In genomic region chr12:98573317-98574270, GRCm38 (mm10) we compare ENCODE assay signal across 8 mouse cellular contexts. TPM values are rescaled to one million over a fixed set of nuclear protein-coding genes. Genes with fewer than 3 reads are reported as not detected.
DNase-seq lines count a peak whose midpoint lies in the region.

No protein-coding gene starts in this region.

- intact Hi-C loops in left cerebral cortex, postnatal 25 days (cut with DNase I) = loop anchor here (1.0 to 5.0 kb wide), 3 partner anchors 38 to 231 kb away; no protein-coding TSS in a partner anchor

- peak; percentile 84 to 90 for DNase-seq in left cerebral cortex, adult 18-20 months (ENCODE audit: low spot score in 2 of 2)
- no peak for DNase-seq in left cerebral cortex, adult 11 months (ENCODE audit: low spot score)
- peak; percentile 89 to 92 for DNase-seq in cerebellum, postnatal 14 days
- peak; percentile 89 to 90 for DNase-seq in frontal cortex, postnatal 36 days (ENCODE audit: low spot score in 2 of 2)
- DNase-seq in left cerebral cortex, postnatal 25 days (ENCODE audit: low spot score in 2 of 2) = peak; percentile 79 to 92
- peak; percentile 66 for DNase-seq in retina, postnatal 1 day
- no peak for DNase-seq in urinary bladder, postnatal 14 days (ENCODE audit: low spot score)
- DNase-seq in thymus, postnatal 36 days = no peak

RNA-seq across cellular contexts. Expression of gene Kcnk10, which starts 4.5 kb away (rescaled TPM):
- total RNA-seq in left cerebral cortex, adult 18-20 months (2021) = 10 to 100 TPM; 15.2 to 16.2 TPM
- 10 to 100 TPM; 13.4 to 15.2 TPM for total RNA-seq in left cerebral cortex, postnatal 25 days (2021)

RNA-seq across cellular contexts. Expression of gene Spata7, which starts 54.4 kb away (rescaled TPM):
- total RNA-seq in left cerebral cortex, adult 18-20 months (2021) = 10 to 100 TPM; 30.8 to 31.6 TPM
- total RNA-seq in left cerebral cortex, postnatal 25 days (2021) = 10 to 100 TPM; 32.5 to 33.4 TPM

Comparison
In these comparisons a context has a peak if more than half of its experiments do, and no peak if none do; other contexts are left out.
1. DNase-seq: peak in left cerebral cortex, adult 18-20 months (2 of 2), cerebellum, postnatal 14 days (2 of 2), frontal cortex, postnatal 36 days (2 of 2), left cerebral cortex, postnatal 25 days (2 of 2) and retina, postnatal 1 day (single experiment); none in left cerebral cortex, adult 11 months (single experiment), urinary bladder, postnatal 14 days (single experiment) and thymus, postnatal 36 days (0 of 2).